Mouse (Mus musculus) spleen, postnatal 10 days (tissue): ENCODE measurements around the gene Fbxo21.

Source experiments
- DNase-seq, 2 experiments: peaks; one replicate each; pipeline ENCODE4 v3.0.0; 2021 to 2022; ENCODE audit warnings: low spot score in 2 of 2

The Fbxo21 gene

GRCm38 (mm10) chr5:117976657-117977500, at the start of gene Fbxo21:
TSS of gene Fbxo21 (plus strand) at chr5:117976730.
- DNase-seq, result peak; percentile 76 to 88

- DNase-seq, result no peak
These were observed 48.0 kb upstream of the Fbxo21 start for GRCm38 (mm10) chr5:117928553-117928952.

- no peak for DNase-seq
These were observed 44.3 kb upstream of the Fbxo21 start for GRCm38 (mm10) chr5:117932222-117932621.

GRCm38 (mm10) chr5:117932862-117933261, 43.7 kb upstream of the Fbxo21 start:
- peak; percentile 54 to 87 for DNase-seq

- no peak for DNase-seq
These were observed 40.2 kb upstream of the Fbxo21 start for GRCm38 (mm10) chr5:117936346-117936745.

GRCm38 (mm10) chr5:117937186-117937585, 39.3 kb upstream of the Fbxo21 start:
- DNase-seq, result no peak

GRCm38 (mm10) chr5:117938182-117938581, 38.3 kb upstream of the Fbxo21 start:
- peak; percentile 36 to 66 for DNase-seq

GRCm38 (mm10) chr5:117939402-117939801, 37.1 kb upstream of the Fbxo21 start:
- DNase-seq, result no peak

- DNase-seq, result no peak
These were observed 35.0 kb upstream of the Fbxo21 start for GRCm38 (mm10) chr5:117941552-117941951.

GRCm38 (mm10) chr5:117946605-117947004, 29.9 kb upstream of the Fbxo21 start:
- peak in 1 of 2 experiments; percentile 50 for DNase-seq

GRCm38 (mm10) chr5:117949393-117949792, 27.1 kb upstream of the Fbxo21 start:
- DNase-seq, result no peak

GRCm38 (mm10) chr5:117953893-117954292, 22.6 kb upstream of the Fbxo21 start:
- no peak for DNase-seq

GRCm38 (mm10) chr5:117954429-117954828, 22.1 kb upstream of the Fbxo21 start:
- DNase-seq, result no peak

GRCm38 (mm10) chr5:117955675-117956420, 20.7 kb upstream of the Fbxo21 start:
- DNase-seq, result peak in 1 of 2 experiments; percentile 29

GRCm38 (mm10) chr5:117964750-117965149, 11.8 kb upstream of the Fbxo21 start:
- no peak for DNase-seq

- no peak for DNase-seq
These were observed 9.6 kb upstream of the Fbxo21 start for GRCm38 (mm10) chr5:117966956-117967355.

GRCm38 (mm10) chr5:117967659-117968069, 8.9 kb upstream of the Fbxo21 start:
- no peak for DNase-seq

- DNase-seq, result no peak
These were observed 6.7 kb upstream of the Fbxo21 start for GRCm38 (mm10) chr5:117969681-117970427.

- DNase-seq, result no peak
These were observed 270 bp upstream of the Fbxo21 start for GRCm38 (mm10) chr5:117976263-117976656.

GRCm38 (mm10) chr5:117977501-117978158, 1.1 kb downstream of the Fbxo21 start:
- peak; percentile 14 to 54 for DNase-seq

GRCm38 (mm10) chr5:117978159-117978697, 1.7 kb downstream of the Fbxo21 start:
- no peak for DNase-seq
